Mouse (Mus musculus) lung, postnatal 0 days (tissue): Measurements from ENCODE around the gene Ubtf.

Experiments
- CTCF ChIP-seq: IDR thresholded peaks from 2 replicates; pipeline ENCODE4 v1.5.1; 2016; ENCODE audit warnings: antibody characterized with exemption, mild to moderate bottlenecking
- EP300 ChIP-seq: IDR thresholded peaks from 2 replicates; pipeline ENCODE4 v1.6.1; 2016; ENCODE audit warnings: antibody characterized with exemption, mild to moderate bottlenecking, control low read depth

DNA sequence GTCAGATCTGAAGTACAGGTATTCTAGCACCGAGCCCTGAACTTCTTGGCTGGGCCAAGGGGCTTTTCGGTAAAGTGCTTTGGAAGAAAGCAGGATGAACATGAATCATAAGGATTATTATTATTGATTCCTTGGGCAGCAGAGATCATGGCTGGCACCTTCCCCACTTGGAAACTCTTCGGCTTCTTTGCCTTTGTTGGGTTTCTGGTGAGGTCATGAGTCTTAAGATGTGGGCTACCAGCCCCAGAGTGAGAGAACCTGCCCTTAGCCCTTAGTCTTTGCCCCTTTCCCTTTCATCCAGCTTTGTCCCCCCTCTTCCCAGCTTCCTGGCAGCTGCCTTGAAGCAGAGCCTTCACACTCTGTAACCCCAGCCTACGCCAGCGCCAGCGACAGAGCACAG lies 2.4 kb upstream of the Ubtf start:
- TF ChIP-seq EP300 (no peak), CTCF (no peak)
